Mouse (Mus musculus): ENCODE results near the gene Wdr4. TPM values are rescaled to one million over a fixed set of nuclear protein-coding genes. Genes with fewer than 3 reads are reported as not detected.

The Wdr4 gene
- polyA plus RNA-seq, 1 experiment from 2014 or later: 15.6 TPM

DNA sequence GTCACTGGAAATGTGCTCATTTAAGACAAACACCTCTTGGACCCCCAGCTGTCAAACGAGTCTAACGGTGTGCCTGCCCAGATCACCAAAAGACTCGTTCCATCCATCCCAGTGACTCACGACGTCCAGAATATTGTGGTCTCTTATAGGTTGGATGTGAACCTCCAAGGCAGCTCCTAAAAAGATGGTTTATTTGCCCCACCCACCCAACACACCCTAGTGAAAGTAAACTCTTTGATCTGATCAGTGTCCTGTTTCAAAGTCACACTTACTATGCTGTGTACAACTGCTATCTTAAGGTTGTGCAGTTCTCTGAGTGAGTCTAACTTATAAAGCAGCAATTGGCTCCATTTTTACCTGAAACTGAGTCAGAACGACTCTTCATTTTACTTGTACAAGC is 7.2 kb downstream of the Wdr4 start:
- peak overlapping the region; percentile 89 for H3K4me2 ChIP-seq (replicated peaks; ENCODE audit: low read depth)
- ATAC-seq (ENCODE audit: low FRiP score, low TSS enrichment) (peak; percentile 30; the same call in 1 of the 2 replicates), DNase-seq (ENCODE audit: low spot score) (no peak)
- 16% methylated on average over 6 of the region's 6 CpGs for WGBS
- no peak for TF ChIP-seq CTCF (IDR thresholded peaks at IDR 0.05; ENCODE audit: low read depth)
- H3K4me1 ChIP-seq (replicated peaks; ENCODE audit: control insufficient read depth, insufficient read depth): no peaks in the 10 kb centered on the region
- peaks cover 5% of the 10 kb centered on the region; the same call in 1 of the 2 replicates for H3K36me3 ChIP-seq (ENCODE audit: control insufficient read depth, insufficient read depth, low read length)
- H3K27me3 ChIP-seq (ENCODE audit: control insufficient read depth, insufficient read depth, low read length): no peaks in the 10 kb centered on the region
- peak overlapping the region; percentile 87 for H3K27ac ChIP-seq (replicated peaks)
- no peaks in the 10 kb centered on the region for H3K9me3 ChIP-seq (ENCODE audit: control insufficient read depth, low read length)
- H3K4me3 ChIP-seq (ENCODE audit: low read depth, low read length): peak overlapping the region; percentile 81
- peak overlapping the region; percentile 83 for H3K9ac ChIP-seq (ENCODE audit: low read length)

GRCm38 (mm10) chr17:31511792-31512495 is 7.8 kb downstream of the Wdr4 start:
- under 1% methylated on average over 56 of the region's 56 CpGs for WGBS
- H3K4me1 ChIP-seq (replicated peaks; ENCODE audit: control insufficient read depth, insufficient read depth): no peaks in the 10 kb centered on the region
- peak overlapping the region; percentile 89 for H3K4me2 ChIP-seq (replicated peaks; ENCODE audit: low read depth)
- no peaks in the 10 kb centered on the region for H3K9me3 ChIP-seq (ENCODE audit: control insufficient read depth, low read length)
- H3K27me3 ChIP-seq (ENCODE audit: control insufficient read depth, insufficient read depth, low read length): no peaks in the 10 kb centered on the region
- peak overlapping the region; percentile 83 for H3K9ac ChIP-seq (ENCODE audit: low read length)
- TF ChIP-seq EP300 (optimal IDR thresholded peaks at IDR 0.05) (no peak), CTCF (IDR thresholded peaks at IDR 0.05; ENCODE audit: low read depth) (no peak)
- H3K36me3 ChIP-seq (ENCODE audit: control insufficient read depth, insufficient read depth, low read length): peaks cover 7% of the 10 kb centered on the region; the same call in 1 of the 2 replicates
- peak; percentile 96 for ATAC-seq (ENCODE audit: low FRiP score, low TSS enrichment)
- peak overlapping the region; percentile 81 for H3K4me3 ChIP-seq (ENCODE audit: low read depth, low read length)
- DNase-seq (ENCODE audit: low spot score): peak; percentile 93
- H3K27ac ChIP-seq (replicated peaks): peak overlapping the region; percentile 87

DNA sequence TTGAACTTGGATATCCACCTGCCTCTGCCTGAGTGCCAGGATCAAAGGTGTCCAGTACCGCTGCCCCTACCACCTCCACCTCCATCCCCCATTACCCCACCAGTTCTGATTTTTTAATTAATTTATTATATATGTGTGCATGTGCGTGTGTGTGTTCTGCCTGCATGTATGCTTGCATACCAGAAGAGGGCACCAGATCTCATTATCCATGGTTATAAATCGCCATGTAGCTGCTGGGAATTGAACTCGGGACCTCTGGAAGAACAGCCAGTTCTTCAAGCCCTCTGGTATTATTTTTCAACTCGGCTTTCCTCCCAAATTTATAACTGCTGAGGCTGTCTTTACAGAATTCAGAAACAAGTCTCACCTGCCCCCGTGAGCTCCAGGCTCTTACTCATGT is 8.8 kb downstream of the Wdr4 start:
- no peak for ATAC-seq (ENCODE audit: low FRiP score, low TSS enrichment)

DNA sequence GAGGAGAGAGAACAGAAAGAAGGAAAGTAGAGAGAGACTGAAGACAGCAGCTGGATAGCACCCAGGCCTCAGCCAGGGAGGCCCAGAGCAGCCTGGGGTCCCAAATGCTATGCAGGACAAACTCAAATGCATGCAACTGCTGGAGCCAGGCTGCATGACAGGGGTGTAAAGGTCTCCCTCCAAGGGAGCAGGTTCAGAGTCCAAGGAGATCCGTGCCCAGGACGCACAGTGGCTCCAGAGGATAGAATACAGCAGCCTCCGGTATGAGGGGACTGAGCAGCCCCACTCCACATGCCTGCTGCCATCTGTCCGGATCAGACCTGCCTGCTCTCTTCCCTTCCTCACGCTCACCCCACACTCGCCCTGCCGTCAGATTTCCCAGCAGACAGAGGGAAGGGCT is 13.5 kb downstream of the Wdr4 start:
- no peaks in the 10 kb centered on the region for H3K9me3 ChIP-seq (ENCODE audit: control insufficient read depth, low read length)
- 83% methylated on average over 7 of the region's 7 CpGs for WGBS
- DNase-seq (ENCODE audit: low spot score): no peak
- H3K4me1 ChIP-seq (replicated peaks; ENCODE audit: control insufficient read depth, insufficient read depth): no peaks in the 10 kb centered on the region
- no peak overlapping the region for H3K4me3 ChIP-seq (ENCODE audit: low read depth, low read length)
- no peak for ATAC-seq (ENCODE audit: low FRiP score, low TSS enrichment)
- no peak overlapping the region for H3K9ac ChIP-seq (ENCODE audit: low read length)
- TF ChIP-seq CTCF (IDR thresholded peaks at IDR 0.05; ENCODE audit: low read depth) (no peak), EP300 (optimal IDR thresholded peaks at IDR 0.05) (no peak)
- no peaks in the 10 kb centered on the region for H3K27me3 ChIP-seq (ENCODE audit: control insufficient read depth, insufficient read depth, low read length)
- no peak overlapping the region for H3K4me2 ChIP-seq (replicated peaks; ENCODE audit: low read depth)
- H3K36me3 ChIP-seq (ENCODE audit: control insufficient read depth, insufficient read depth, low read length): peaks cover 16% of the 10 kb centered on the region; the same call in 1 of the 2 replicates
- no peak overlapping the region for H3K27ac ChIP-seq (replicated peaks)

More for the DNA sequence above, 8.8 kb downstream of the Wdr4 start:
- H3K36me3 ChIP-seq (ENCODE audit: control insufficient read depth, insufficient read depth, low read length): peaks cover 7% of the 10 kb centered on the region; the same call in 1 of the 2 replicates
- no peaks in the 10 kb centered on the region for H3K27me3 ChIP-seq (ENCODE audit: control insufficient read depth, insufficient read depth, low read length)
- peak overlapping the region; percentile 89 for H3K4me2 ChIP-seq (replicated peaks; ENCODE audit: low read depth)
- H3K27ac ChIP-seq (replicated peaks): no peak overlapping the region
- no peak for DNase-seq (ENCODE audit: low spot score)
- WGBS: 96% methylated on average over 6 of the region's 6 CpGs
- H3K4me3 ChIP-seq (ENCODE audit: low read depth, low read length): no peak overlapping the region
- H3K9me3 ChIP-seq (ENCODE audit: control insufficient read depth, low read length): no peaks in the 10 kb centered on the region
- TF ChIP-seq EP300 (optimal IDR thresholded peaks at IDR 0.05): no peak
- TF ChIP-seq CTCF (IDR thresholded peaks at IDR 0.05; ENCODE audit: low read depth): peak; percentile 59
- peak overlapping the region; percentile 83; the same call in 1 of the 2 replicates for H3K9ac ChIP-seq (ENCODE audit: low read length)
- H3K4me1 ChIP-seq (replicated peaks; ENCODE audit: control insufficient read depth, insufficient read depth): no peaks in the 10 kb centered on the region

DNA sequence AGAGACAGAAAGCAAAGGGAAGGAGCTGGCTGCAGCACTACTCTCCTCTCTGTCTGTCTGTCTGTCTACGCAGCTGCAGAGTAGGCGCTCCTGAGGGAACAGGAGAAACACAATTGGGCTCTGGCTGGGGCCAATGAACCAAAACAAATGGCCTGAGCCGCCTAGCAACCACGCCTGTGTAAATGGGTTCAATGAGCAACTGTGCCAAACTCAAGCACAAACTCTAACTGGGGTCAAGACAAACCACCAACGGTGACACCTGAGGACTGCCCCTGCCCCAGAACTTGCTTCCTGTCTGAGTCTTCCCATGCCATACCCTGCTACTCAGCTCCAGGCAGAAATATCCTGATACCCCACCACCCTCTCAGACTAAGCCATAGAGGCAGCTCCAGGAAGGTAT is 14.8 kb downstream of the Wdr4 start:
- TF ChIP-seq EP300 (optimal IDR thresholded peaks at IDR 0.05): no peak
- TF ChIP-seq CTCF (IDR thresholded peaks at IDR 0.05; ENCODE audit: low read depth): no peak
- Histone ChIP-seq H3K27ac (replicated peaks) (no peak overlapping the region), H3K9ac (ENCODE audit: low read length) (no peak overlapping the region), H3K4me2 (replicated peaks; ENCODE audit: low read depth) (no peak overlapping the region), H3K36me3 (ENCODE audit: control insufficient read depth, insufficient read depth, low read length) (peaks cover 19% of the 10 kb centered on the region), H3K9me3 (ENCODE audit: control insufficient read depth, low read length) (no peaks in the 10 kb centered on the region), H3K27me3 (ENCODE audit: control insufficient read depth, insufficient read depth, low read length) (no peaks in the 10 kb centered on the region), H3K4me1 (replicated peaks; ENCODE audit: control insufficient read depth, insufficient read depth) (no peaks in the 10 kb centered on the region), H3K4me3 (ENCODE audit: low read depth, low read length) (no peak overlapping the region)
- WGBS: 82% methylated on average over 5 of the region's 5 CpGs
- no peak for DNase-seq (ENCODE audit: low spot score)
- no peak for ATAC-seq (ENCODE audit: low FRiP score, low TSS enrichment)

- H3K9ac ChIP-seq (ENCODE audit: low read length): no peak overlapping the region
- ATAC-seq (ENCODE audit: low FRiP score, low TSS enrichment): no peak
- H3K4me3 ChIP-seq (ENCODE audit: low read depth, low read length): no peak overlapping the region
- H3K27ac ChIP-seq (replicated peaks): no peak overlapping the region
- no peak for DNase-seq (ENCODE audit: low spot score)
- peaks cover 17% of the 10 kb centered on the region for H3K36me3 ChIP-seq (ENCODE audit: control insufficient read depth, insufficient read depth, low read length)
- TF ChIP-seq CTCF (IDR thresholded peaks at IDR 0.05; ENCODE audit: low read depth): no peak
- no peak for TF ChIP-seq EP300 (optimal IDR thresholded peaks at IDR 0.05)
- H3K4me1 ChIP-seq (replicated peaks; ENCODE audit: control insufficient read depth, insufficient read depth): no peaks in the 10 kb centered on the region
- no peaks in the 10 kb centered on the region for H3K9me3 ChIP-seq (ENCODE audit: control insufficient read depth, low read length)
- H3K27me3 ChIP-seq (ENCODE audit: control insufficient read depth, insufficient read depth, low read length): no peaks in the 10 kb centered on the region
- WGBS: 78% methylated on average over 2 of the region's 2 CpGs
- H3K4me2 ChIP-seq (replicated peaks; ENCODE audit: low read depth): no peak overlapping the region
Measured at GRCm38 (mm10) chr17:31503936-31504335, 15.8 kb downstream of the Wdr4 start.
